Mouse (Mus musculus): ENCODE data around the gene Bcr. TPM values are rescaled to one million over a fixed set of nuclear protein-coding genes. Genes with fewer than 3 reads are reported as not detected.
A peak's percentile ranks its signal among the peaks of the same experiment; 100 is the strongest.

The Bcr gene
- total RNA-seq, 2 experiments from 2014 or later: 11.6 to 12.3 TPM

DNA sequence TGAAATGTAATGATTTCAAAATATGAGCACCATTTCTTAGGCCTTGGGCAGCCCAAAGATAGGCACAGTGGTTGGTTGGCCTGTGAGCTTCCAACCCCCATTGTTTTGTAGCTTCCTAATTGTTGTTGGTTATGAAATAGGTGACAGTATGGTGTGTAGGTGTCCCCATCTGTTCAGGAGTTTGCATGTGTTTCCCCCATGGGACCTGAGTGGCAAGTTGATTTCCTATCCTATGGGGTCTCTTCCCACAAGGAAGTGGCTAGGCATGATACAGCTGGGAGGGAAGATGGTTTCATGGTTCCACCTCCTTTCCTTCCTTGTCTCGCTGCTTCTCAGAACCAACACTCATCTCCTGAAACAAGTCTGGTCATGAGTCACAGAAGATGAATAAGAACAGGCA, 24.9 kb downstream of the Bcr start:
- intact Hi-C loops (cut with DNase I): no loop called here

DNA sequence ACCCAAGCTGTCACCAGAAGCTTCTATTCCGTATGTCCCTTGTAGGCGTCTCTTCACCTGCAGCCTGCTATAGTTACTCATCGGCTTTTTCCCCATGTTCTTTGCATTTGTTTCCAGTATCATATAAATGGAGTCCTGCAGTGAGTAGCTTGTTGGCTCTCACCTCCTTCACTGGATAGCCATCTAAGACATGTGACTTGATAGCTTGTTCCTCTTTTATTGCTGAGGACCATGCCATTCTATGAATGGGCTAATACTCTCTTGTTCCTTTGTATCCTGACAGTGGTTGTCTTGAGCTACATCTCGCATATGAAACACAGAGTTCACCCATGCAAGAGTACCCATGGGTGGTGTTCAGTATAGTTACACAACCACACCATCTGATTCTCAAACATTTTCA, 28.1 kb downstream of the Bcr start:
- intact Hi-C loops (cut with DNase I): no loop called here
- no peak for DNase-seq

More for the DNA sequence above, 24.9 kb downstream of the Bcr start:
- no peak for DNase-seq

- peak; percentile 28 to 45 for DNase-seq
- intact Hi-C loops (cut with DNase I): no loop called here
These were observed 31.2 kb downstream of the Bcr start for GRCm38 (mm10) chr10:75091478-75092152.

GRCm38 (mm10) chr10:75093252-75093987, 33.0 kb downstream of the Bcr start:
- DNase-seq: no peak
- intact Hi-C loops (cut with DNase I): no loop called here

- intact Hi-C loops (cut with DNase I): no loop called here
- DNase-seq: no peak
These were observed 33.9 kb downstream of the Bcr start for GRCm38 (mm10) chr10:75094338-75094737.

- DNase-seq: no peak
- intact Hi-C loops (cut with DNase I): no loop called here
These were observed 34.8 kb downstream of the Bcr start for GRCm38 (mm10) chr10:75095216-75095615.

GRCm38 (mm10) chr10:75098446-75099183, 38.2 kb downstream of the Bcr start:
- intact Hi-C loops (cut with DNase I): no loop called here
- DNase-seq: no peak

GRCm38 (mm10) chr10:75100298-75100697, 39.9 kb downstream of the Bcr start:
- DNase-seq: peak in 1 of 2 experiments; percentile 44
- intact Hi-C loops (cut with DNase I): loop anchor here (5.0 kb wide), 1 partner anchor 38 kb away; the partner anchor contains the start of gene Bcr

DNA sequence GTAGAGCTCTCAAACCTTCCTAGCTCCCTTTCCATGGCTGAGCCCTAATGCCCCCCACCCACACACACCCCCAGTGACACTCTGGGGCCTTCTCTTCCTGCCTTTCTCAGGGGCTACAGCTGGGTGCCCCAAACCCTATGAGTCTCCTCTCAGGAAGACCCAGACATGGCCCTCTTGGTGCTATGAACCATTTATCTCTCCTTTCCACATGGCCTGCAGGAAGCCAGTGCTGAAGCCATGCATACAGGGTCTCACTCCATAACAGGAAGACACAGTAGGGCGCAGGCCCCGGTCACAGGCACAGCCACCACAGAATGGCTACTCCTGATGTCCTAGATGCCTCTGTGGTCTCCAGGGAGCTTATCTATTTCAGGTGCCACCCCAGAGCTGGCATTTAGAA, 43.1 kb downstream of the Bcr start:
- no peak for DNase-seq
- intact Hi-C loops (cut with DNase I): loop anchor here (5.0 kb wide), 1 partner anchor 41 kb away; the partner anchor contains the start of gene Bcr

GRCm38 (mm10) chr10:75104191-75105098, 44.1 kb downstream of the Bcr start:
- peak; percentile 64 to 67 for DNase-seq
- intact Hi-C loops (cut with DNase I): loop anchor here (5.0 kb wide), 1 partner anchor 42 kb away; the partner anchor contains the start of gene Bcr

DNA sequence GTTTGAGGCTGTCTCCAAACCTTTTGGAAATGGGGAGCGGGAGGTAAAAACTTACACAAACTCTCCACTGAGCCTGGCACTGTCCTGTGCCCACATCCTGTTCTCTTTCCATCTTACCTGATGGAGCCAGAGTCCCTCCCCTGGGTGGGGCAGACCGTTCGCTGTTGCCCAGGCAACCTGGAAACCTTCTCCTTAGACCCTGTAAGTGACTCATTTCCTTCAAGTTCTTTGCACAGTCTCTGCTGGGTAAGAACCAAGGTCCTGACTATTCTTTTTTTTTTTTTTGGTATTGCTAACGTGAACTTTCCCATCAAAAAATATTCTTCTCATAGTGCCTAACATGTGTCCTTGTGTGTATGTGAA, 44.7 kb downstream of the Bcr start:
- DNase-seq: peak; percentile 32 to 45
- intact Hi-C loops (cut with DNase I): no loop called here

GRCm38 (mm10) chr10:75105687-75106086, 45.3 kb downstream of the Bcr start:
- no peak for DNase-seq

DNA sequence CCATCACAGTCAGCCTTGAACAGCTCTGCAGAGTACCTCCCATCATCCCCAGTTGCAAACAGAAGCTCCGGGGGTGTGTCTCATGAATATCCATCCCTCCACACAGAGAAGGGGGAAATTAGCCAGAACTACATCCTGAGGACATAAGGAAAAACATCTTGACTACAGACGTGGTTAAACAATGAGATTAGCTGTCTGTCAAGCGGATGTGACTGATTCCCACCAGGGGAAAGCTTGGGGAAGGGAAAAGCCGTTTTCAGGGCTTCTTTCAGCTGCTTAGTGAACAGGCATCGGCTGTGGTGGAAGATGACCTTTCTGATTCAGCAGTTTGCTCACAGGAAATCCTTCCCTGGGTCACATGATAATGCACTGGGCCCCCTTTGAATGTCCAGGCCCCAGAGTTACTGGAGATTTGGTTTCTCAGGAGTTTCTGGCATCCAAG, 46.6 kb downstream of the Bcr start:
- no peak for DNase-seq
- intact Hi-C loops (cut with DNase I): no loop called here

More at GRCm38 (mm10) chr10:75105687-75106086, 45.3 kb downstream of the Bcr start:
- intact Hi-C loops (cut with DNase I): no loop called here

DNA sequence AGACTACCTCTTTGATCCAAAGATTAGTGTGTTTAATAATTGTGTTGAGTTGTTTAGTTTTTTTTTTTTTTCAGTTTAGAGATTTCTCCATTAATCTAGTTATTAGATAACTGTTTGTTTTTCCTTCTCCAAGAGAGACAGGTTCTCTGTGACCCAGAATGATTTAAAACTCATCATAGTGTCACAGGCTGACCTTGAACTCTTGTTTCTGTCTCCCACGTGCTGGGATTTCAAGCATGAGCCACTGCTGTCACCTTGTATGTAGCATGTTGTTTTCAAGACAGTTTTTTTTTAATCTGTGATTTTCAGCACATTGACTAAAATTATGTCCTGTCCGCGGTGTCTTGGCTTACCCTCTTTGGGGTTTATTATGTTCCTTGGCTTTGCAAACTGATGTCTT, 47.7 kb downstream of the Bcr start:
- DNase-seq: no peak
- intact Hi-C loops (cut with DNase I): no loop called here

- intact Hi-C loops (cut with DNase I): no loop called here
- no peak for DNase-seq
These were observed 51.2 kb downstream of the Bcr start for GRCm38 (mm10) chr10:75111446-75112201.

- no peak for DNase-seq
- intact Hi-C loops (cut with DNase I): no loop called here
These were observed 52.0 kb downstream of the Bcr start for GRCm38 (mm10) chr10:75112405-75112804.

DNA sequence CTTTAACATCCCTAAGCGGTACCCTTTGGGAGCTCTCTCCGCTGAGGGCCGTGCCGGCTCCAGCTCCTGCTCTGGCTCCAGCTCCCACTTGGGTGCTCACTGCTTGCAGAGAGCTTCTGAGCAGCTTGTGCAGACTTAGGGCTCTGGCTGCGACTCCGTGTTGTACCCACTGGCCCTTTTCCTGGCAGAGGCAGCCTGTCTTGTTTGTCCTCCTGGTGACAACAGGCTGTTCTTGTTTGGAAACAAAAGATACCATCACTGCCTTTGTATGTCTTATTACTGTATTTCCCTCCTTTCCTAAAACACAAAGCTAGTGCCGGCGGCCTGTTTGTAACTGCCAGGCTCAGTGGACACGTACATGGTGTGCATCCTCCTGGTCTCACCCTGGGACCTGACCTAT, 53.2 kb downstream of the Bcr start:
- intact Hi-C loops (cut with DNase I): no loop called here

DNA sequence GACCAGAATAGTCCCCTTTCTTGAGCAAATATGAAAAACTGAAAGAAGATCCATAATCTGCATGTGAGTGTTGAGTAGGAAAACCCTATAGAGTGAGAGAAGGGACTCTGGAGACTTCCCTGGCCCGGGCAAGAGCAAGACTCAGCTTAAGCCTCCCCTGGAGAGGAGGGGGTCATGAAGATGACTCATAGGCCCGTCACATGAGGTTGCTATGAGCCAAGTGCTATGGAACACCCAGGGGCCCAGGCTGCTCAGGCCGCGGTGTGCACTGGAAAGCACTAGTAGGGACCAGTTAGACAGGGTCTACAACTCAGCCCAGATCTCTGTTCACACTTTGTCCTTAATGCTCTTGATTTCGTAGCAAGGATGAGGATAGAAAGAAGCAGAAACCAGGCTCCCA, 54.8 kb downstream of the Bcr start:
- intact Hi-C loops (cut with DNase I): no loop called here
- DNase-seq: no peak

More for the DNA sequence above, 53.2 kb downstream of the Bcr start:
- DNase-seq: no peak

GRCm38 (mm10) chr10:75116842-75117457, 56.6 kb downstream of the Bcr start:
- DNase-seq: peak; percentile 27 to 66
- intact Hi-C loops (cut with DNase I): no loop called here

All from heart, postnatal 14 days (tissue).